In genomic region chr10:25365158-25365557, GRCm38 (mm10) we compare ENCODE assay signal across 13 mouse cellular contexts.
"Had no signal": no experiment of that assay in that cellular context is flagged by ENCODE, and none has a peak within 500 bp of the region (broad histone marks: within the 10 kb centered on the region; RNA-seq: fewer than 3 reads in every experiment).

No protein-coding gene starts in this region.

- H3K4me3 ChIP-seq: limb, embryonic 13.5 days; liver, embryonic 12.5 days; midbrain, embryonic 10.5 days; neural tube, embryonic 12.5 days had no signal

- H3K9me3 ChIP-seq: limb, embryonic 13.5 days; liver, embryonic 12.5 days; midbrain, embryonic 10.5 days; neural tube, embryonic 12.5 days had no signal

- H3K9ac ChIP-seq: limb, embryonic 13.5 days; liver, embryonic 12.5 days; lung, embryonic 14.5 days; neural tube, embryonic 12.5 days had no signal

- H3K36me3 ChIP-seq: limb, embryonic 13.5 days; liver, embryonic 12.5 days; midbrain, embryonic 10.5 days; neural tube, embryonic 12.5 days had no signal

- ATAC-seq: liver, embryonic 12.5 days had no signal

- H3K27me3 ChIP-seq: limb, embryonic 13.5 days; liver, embryonic 12.5 days; neural tube, embryonic 12.5 days had no signal

- H3K27ac ChIP-seq: limb, embryonic 13.5 days; liver, embryonic 12.5 days; midbrain, embryonic 10.5 days; neural tube, embryonic 12.5 days; stomach, postnatal 0 days had no signal

- DNase-seq: kidney, postnatal 10 days; kidney, postnatal 4 days; layer of hippocampus, postnatal 36 days; lung, embryonic 14.5 days; lung, postnatal 10 days; lung, postnatal 4 days; midbrain, embryonic 14.5 days; thymus, postnatal 4 days had no signal

- H3K4me2 ChIP-seq: limb, embryonic 13.5 days; liver, embryonic 12.5 days; lung, embryonic 14.5 days; neural tube, embryonic 12.5 days had no signal
